Mouse (Mus musculus): Measurements from ENCODE around the gene Mrgprd. TPM values are rescaled to one million over a fixed set of nuclear protein-coding genes. Genes with fewer than 3 reads are reported as not detected.

The Mrgprd gene
- not detected in 2 replicates for polyA plus RNA-seq (2015; fragmentation: Nextera tagmentation; extraction: Ambion mirVana)

DNA sequence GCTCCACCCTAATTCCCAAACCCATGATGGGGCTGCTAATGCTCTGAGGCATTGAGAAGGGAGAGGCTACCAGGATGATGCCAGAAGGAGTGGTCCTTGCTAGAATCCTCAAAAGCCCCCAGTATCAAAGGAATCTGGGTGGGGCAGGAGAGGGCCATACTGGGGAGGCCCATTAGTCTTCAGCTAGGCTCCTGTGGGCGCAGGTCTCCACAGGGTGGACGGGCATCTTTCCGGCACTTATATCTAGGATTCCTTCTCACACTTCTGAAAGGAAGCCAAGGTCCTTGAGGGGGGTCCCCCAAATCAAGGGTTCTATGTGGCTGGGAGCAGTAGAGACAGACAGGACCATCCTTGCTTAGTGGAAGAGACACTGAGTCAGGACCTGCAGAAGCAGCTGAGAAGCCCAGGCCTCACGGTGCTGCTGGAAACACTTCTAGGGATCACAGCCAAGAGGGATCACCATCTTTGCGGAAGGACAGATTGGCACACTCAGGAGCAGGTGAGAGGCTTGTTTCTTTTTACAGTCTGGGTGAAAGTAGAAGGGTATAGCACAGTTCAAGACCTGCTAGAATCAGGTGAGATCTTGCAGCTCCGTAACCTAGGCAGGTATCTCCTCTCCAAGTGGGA, at the start of gene Mrgprd:
Mrgprd (plus strand) TSS at position 51 of the 627 bp plus-strand sequence.
- ATAC-seq (replicated peaks; ENCODE audit: insufficient number of reproducible peaks, insufficient read depth, low FRiP score, low read depth): no peak

DNA sequence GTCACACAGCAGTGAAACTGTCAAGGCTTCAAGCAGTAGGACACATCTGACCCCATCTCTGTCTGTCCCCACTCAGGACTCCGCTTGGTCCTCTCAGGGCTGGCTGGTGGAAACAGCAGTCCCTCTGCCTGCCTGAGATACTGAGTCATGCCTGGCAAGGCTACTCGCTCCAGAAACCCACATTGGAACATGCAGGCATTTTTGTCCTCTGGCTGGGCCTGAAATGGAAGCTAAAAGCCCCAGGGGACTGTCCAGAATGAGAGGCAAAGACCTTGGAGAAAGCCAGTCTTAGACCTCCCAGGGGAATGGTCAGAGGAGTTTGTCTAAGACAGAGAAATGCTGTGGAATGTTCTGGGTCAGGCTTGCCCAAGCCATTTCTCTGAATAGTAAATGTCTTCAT, 48.6 kb upstream of the Mrgprd start:
- Histone ChIP-seq H3K4me3 (no peak overlapping the region), H3K9me3 (replicated peaks) (no peaks in the 10 kb centered on the region), H3K9ac (no peak overlapping the region), H3K27ac (no peak overlapping the region), H3K4me2 (no peak overlapping the region), H3K36me3 (peaks cover 13% of the 10 kb centered on the region; the same call in 1 of the 2 replicates), H3K4me1 (replicated peaks) (peaks cover 8% of the 10 kb centered on the region), H3K27me3 (no peaks in the 10 kb centered on the region)
- no peak for ATAC-seq (replicated peaks; ENCODE audit: insufficient number of reproducible peaks, insufficient read depth, low FRiP score, low read depth)
- WGBS: 72% methylated on average over 2 of the region's 2 CpGs

More for the DNA sequence above, at the start of gene Mrgprd:
- Histone ChIP-seq H3K9me3 (replicated peaks) (no peaks in the 10 kb centered on the region), H3K4me3 (no peak within 1 kb of the TSS), H3K27me3 (no peaks in the 10 kb centered on the region), H3K36me3 (no peaks in the 10 kb centered on the region), H3K4me1 (replicated peaks) (no peaks in the 10 kb centered on the region), H3K9ac (no peak within 1 kb of the TSS), H3K27ac (no peak within 1 kb of the TSS), H3K4me2 (no peak within 1 kb of the TSS)
- WGBS: 83% methylated on average over 6 of the region's 6 CpGs

DNA sequence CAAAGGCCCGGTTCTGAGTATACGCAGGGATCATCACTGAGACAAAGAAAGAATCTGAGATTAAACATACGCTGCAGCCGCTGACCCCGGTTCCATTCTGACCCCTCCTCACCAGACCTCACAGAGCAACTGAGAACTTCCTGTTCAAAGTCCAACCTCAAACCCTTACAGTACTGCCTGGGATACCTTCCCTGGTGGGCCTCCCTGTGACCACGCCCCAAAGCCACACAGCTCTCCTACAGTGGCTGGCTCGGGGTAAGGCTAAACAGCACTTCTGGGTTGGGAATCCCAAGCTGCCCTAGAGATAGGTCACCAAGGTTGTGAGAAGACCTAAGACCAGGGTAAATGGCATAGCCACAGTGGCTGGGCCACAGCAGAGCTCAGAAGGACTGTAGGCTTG, 45.7 kb upstream of the Mrgprd start:
- Histone ChIP-seq H3K9me3 (replicated peaks) (no peaks in the 10 kb centered on the region), H3K4me2 (no peak overlapping the region), H3K4me1 (replicated peaks) (peaks cover 8% of the 10 kb centered on the region), H3K4me3 (no peak overlapping the region), H3K27me3 (no peaks in the 10 kb centered on the region), H3K36me3 (peaks cover 33% of the 10 kb centered on the region; the same call in 1 of the 2 replicates), H3K27ac (no peak overlapping the region), H3K9ac (no peak overlapping the region)
- no peak for ATAC-seq (replicated peaks; ENCODE audit: insufficient number of reproducible peaks, insufficient read depth, low FRiP score, low read depth)
- 86% methylated on average over 7 of the region's 7 CpGs for WGBS

DNA sequence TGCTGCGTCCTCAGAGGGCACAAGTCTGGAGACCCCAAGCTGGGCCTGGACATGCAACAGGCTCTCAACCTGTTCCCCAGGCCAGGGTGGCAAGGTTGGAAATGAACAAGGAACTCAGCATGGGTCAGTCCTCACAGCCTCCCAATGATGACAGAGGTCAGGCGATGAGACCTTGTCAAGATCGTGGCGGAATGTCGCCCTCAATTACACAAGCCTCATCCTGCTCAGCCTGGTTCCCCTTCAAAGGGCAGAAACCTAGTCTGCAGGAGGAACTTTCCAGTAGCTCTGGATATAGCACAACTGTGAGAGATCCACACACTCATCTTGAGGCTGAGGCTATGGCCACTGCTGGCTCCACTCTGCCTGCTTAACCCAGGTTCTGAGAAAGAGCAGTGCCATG, 43.7 kb upstream of the Mrgprd start:
- Histone ChIP-seq H3K27ac (no peak overlapping the region), H3K4me2 (no peak overlapping the region), H3K27me3 (no peaks in the 10 kb centered on the region), H3K4me1 (replicated peaks) (no peaks in the 10 kb centered on the region; the same call in 1 of the 2 replicates), H3K9ac (no peak overlapping the region), H3K9me3 (replicated peaks) (no peaks in the 10 kb centered on the region), H3K4me3 (no peak overlapping the region), H3K36me3 (peaks cover 38% of the 10 kb centered on the region; the same call in 1 of the 2 replicates)
- WGBS: 87% methylated on average over 5 of the region's 5 CpGs
- no peak for ATAC-seq (replicated peaks; ENCODE audit: insufficient number of reproducible peaks, insufficient read depth, low FRiP score, low read depth)

DNA sequence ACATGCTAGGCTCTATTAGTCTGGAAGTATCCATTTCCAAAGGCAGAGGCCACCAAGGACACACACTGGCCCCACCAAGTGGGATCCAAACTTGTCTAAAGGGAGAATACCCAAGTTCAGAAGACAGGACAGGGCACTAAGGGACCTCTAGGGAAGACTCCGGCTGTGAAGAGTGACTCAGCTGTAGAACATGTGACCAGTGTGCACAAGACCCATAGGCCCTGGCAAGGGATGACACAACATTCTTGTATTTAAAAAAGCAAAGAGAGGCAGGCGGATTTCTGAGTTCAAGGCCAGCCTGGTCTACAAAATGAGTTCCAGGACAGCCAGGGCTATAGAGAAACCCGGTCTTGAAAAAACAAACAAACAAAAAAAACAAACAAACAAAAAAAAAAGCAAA, 39.1 kb upstream of the Mrgprd start:
- Histone ChIP-seq H3K36me3 (peaks cover 42% of the 10 kb centered on the region), H3K4me1 (replicated peaks) (no peaks in the 10 kb centered on the region), H3K9me3 (replicated peaks) (no peaks in the 10 kb centered on the region), H3K9ac (no peak overlapping the region), H3K27me3 (no peaks in the 10 kb centered on the region), H3K4me3 (no peak overlapping the region), H3K4me2 (no peak overlapping the region), H3K27ac (no peak overlapping the region)
- ATAC-seq (replicated peaks; ENCODE audit: insufficient number of reproducible peaks, insufficient read depth, low FRiP score, low read depth): no peak
- WGBS: 81% methylated on average over 3 of the region's 3 CpGs

DNA sequence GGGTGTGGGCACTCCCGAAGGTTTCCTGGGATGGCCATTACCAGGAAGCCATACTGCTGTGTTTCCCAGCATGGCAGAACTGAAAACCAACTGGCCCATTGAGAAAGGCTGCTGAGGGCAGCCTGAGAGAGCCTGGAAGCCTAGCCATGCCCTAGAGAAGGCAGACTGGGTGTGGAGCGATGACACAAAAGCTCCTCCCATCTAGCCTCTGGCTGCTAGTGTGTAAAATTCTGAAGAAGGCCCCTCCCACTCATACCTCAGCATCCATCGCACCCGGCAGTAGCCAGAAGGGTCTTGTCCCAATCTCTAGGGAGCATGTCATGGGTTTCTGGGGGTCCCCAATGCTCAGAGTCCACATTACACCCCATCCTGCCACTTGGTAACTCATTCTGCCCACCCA, 33.2 kb upstream of the Mrgprd start:
- Histone ChIP-seq H3K9me3 (replicated peaks) (no peaks in the 10 kb centered on the region), H3K9ac (no peak overlapping the region), H3K4me3 (no peak overlapping the region), H3K4me1 (replicated peaks) (peaks cover 17% of the 10 kb centered on the region), H3K4me2 (no peak overlapping the region), H3K36me3 (peaks cover 14% of the 10 kb centered on the region), H3K27ac (no peak overlapping the region), H3K27me3 (no peaks in the 10 kb centered on the region)
- no peak for ATAC-seq (replicated peaks; ENCODE audit: insufficient number of reproducible peaks, insufficient read depth, low FRiP score, low read depth)
- 81% methylated on average over 4 of the region's 4 CpGs for WGBS

DNA sequence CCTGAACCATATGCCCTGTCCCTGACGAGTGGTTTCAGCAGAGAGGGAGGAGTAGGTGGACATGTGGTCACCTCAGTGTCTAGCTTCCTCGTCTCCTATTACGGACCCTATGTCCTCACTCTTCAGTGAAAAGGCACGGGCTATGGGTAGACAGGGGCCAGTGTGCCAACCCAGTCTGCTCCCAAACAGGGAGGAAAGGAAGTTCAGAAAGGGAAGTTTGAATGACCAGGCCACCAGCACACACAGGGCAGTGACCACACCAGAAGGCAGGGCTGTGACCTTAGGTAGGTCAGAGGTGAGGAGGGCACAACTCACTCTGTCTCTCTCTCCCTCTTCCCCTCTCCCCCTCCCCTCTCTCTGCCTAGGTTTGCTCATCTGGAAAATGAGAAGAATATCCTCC, 31.6 kb upstream of the Mrgprd start:
- no peak overlapping the region for H3K27ac ChIP-seq
- peaks cover 17% of the 10 kb centered on the region for H3K4me1 ChIP-seq (replicated peaks)
- H3K4me2 ChIP-seq: peak overlapping the region; percentile 73
- WGBS: 44% methylated on average over 4 of the region's 4 CpGs
- ATAC-seq (replicated peaks; ENCODE audit: insufficient number of reproducible peaks, insufficient read depth, low FRiP score, low read depth): no peak
- peak overlapping the region; percentile 56 for H3K9ac ChIP-seq
- no peaks in the 10 kb centered on the region for H3K27me3 ChIP-seq
- H3K36me3 ChIP-seq: peaks cover 4% of the 10 kb centered on the region; the same call in 1 of the 2 replicates
- peak overlapping the region; percentile 60 for H3K4me3 ChIP-seq
- H3K9me3 ChIP-seq (replicated peaks): no peaks in the 10 kb centered on the region

DNA sequence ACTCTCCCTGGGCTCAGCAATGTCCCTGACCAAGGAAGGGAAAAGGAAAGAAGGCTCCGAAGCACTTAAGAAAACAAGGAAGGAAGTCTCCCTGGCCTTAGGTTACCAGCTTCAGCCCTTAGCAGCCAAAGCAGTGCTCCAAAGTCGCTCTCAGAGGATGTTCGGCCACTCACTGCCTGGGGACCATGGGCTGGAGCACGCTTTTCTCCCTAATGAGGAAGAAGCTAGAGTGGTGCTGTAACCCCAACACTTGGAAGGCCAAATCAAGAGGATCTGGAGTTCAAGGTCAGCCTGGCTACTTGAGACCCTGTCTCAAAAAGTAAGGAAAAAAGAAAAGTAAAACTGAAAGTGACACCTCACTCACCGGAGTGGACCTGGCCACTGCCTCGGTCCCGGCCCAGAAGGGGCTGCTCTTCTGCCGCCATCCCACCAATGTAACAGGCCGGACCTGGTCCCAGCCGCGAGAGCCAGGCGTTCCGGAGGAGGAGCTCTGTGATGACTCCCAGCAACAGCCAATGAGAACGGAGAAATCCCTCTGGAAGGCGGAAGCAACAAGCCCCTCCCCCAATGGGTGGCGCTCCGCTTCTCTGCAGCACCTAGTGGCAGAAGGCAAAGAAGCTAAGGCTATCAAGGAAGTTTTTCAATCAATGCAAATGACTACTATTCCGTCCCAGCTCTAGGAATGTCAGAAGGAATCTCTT, 31.0 kb upstream of the Mrgprd start, which contains the start of gene Tpcn2:
Tpcn2 (minus strand) TSS at position 525 of the 701 bp plus-strand sequence.
- H3K27me3 ChIP-seq: no peaks in the 10 kb centered on the region
- ATAC-seq (replicated peaks; ENCODE audit: insufficient number of reproducible peaks, insufficient read depth, low FRiP score, low read depth): peak; percentile 88
- H3K9ac ChIP-seq: peak within 1 kb of the TSS; percentile 56
- peak within 1 kb of the TSS; percentile 73 for H3K4me2 ChIP-seq
- H3K4me1 ChIP-seq (replicated peaks): peaks cover 17% of the 10 kb centered on the region
- 0 out of 2 replicates have a peak within 1 kb of the TSS, but pooled peaks have one; percentile 2 for H3K27ac ChIP-seq
- WGBS: 2% methylated on average over 18 of the region's 18 CpGs
- peak within 1 kb of the TSS; percentile 60 for H3K4me3 ChIP-seq
- no peaks in the 10 kb centered on the region for H3K9me3 ChIP-seq (replicated peaks)
- peaks cover 4% of the 10 kb centered on the region; the same call in 1 of the 2 replicates for H3K36me3 ChIP-seq

DNA sequence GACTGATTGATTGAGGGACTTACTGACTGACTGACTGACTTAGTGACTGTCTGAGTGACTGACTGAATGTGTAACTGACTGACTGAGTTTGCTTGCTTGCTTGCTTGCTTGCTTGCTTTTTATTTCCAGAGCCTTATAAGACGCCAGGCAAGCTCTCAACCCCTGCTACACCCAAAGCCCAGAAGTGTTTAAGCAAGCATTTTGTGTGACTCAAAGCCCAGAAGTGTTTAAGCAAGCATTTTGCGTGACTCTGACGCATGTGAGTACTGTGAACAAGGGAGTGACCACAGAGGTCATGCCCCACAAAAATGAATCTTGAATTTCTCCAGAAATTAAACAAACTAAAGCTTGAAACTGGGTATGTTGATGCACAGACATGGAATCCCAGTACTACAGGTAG, 30.3 kb upstream of the Mrgprd start:
- Histone ChIP-seq H3K9ac (no peak overlapping the region), H3K4me1 (replicated peaks) (peaks cover 18% of the 10 kb centered on the region), H3K9me3 (replicated peaks) (no peaks in the 10 kb centered on the region), H3K4me2 (peak overlapping the region; percentile 73), H3K27ac (no peak overlapping the region), H3K36me3 (peaks cover 4% of the 10 kb centered on the region; the same call in 1 of the 2 replicates), H3K27me3 (no peaks in the 10 kb centered on the region), H3K4me3 (peak overlapping the region; percentile 60)
- WGBS: 45% methylated on average over 3 of the region's 3 CpGs
- no peak for ATAC-seq (replicated peaks; ENCODE audit: insufficient number of reproducible peaks, insufficient read depth, low FRiP score, low read depth)

DNA sequence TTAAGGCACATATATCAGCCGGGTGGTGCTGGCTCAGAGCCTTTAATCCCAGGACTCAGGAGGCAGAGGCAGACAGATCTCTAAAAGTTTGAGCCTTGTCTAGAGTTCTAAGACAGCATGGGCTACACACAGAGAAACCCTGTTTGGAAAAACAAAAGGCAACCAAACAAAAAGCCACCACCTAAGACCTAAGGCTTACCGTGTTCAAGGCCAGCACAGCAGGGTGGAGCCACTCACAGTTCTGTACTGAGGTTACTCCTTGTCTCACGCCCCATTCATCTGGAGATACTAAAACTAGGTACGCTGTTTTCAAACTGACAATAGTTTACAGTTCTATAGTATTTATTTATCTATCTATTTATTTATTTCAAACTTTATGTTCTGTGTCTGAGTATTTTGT, 29.2 kb upstream of the Mrgprd start:
- 74% methylated on average over 4 of the region's 4 CpGs for WGBS
- Histone ChIP-seq H3K4me1 (replicated peaks) (peaks cover 23% of the 10 kb centered on the region), H3K4me3 (no peak overlapping the region), H3K4me2 (no peak overlapping the region), H3K9ac (no peak overlapping the region), H3K27me3 (no peaks in the 10 kb centered on the region), H3K9me3 (replicated peaks) (no peaks in the 10 kb centered on the region), H3K36me3 (no peaks in the 10 kb centered on the region), H3K27ac (no peak overlapping the region)
- no peak for ATAC-seq (replicated peaks; ENCODE audit: insufficient number of reproducible peaks, insufficient read depth, low FRiP score, low read depth)

DNA sequence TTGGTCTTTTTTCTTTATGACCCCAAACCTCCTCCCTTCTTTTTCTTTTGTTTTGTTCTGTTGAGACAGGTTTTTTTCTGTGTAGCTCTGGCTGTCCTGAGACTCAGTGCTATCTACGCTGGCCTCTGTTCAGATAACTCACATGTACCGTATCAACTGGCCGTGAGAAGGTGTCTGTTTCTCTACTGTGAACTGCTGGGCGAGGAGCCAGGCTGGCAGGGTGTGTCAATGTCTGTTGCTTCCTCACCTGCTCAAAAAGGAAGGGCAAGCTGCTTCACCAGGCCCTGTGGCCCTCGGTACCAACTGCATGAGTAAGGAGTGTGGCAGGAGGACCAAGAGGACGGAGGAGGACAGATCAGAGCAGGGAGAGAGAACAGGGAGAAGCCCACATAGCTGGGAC, 27.2 kb upstream of the Mrgprd start:
- Histone ChIP-seq H3K27ac (no peak overlapping the region), H3K4me3 (no peak overlapping the region), H3K27me3 (no peaks in the 10 kb centered on the region), H3K4me1 (replicated peaks) (peaks cover 14% of the 10 kb centered on the region), H3K9me3 (replicated peaks) (no peaks in the 10 kb centered on the region), H3K4me2 (no peak overlapping the region), H3K9ac (no peak overlapping the region), H3K36me3 (no peaks in the 10 kb centered on the region)
- 39% methylated on average over 6 of the region's 6 CpGs for WGBS
- ATAC-seq (replicated peaks; ENCODE audit: insufficient number of reproducible peaks, insufficient read depth, low FRiP score, low read depth): no peak
